Mouse (Mus musculus) heart, postnatal 0 days (tissue): ENCODE results near the gene Cc2d2b. TPM values are rescaled to one million over a fixed set of nuclear protein-coding genes. Genes with fewer than 3 reads are reported as not detected.
A peak's percentile ranks its signal among the peaks of the same experiment; 100 is the strongest.

ENCODE experiments used
- ATAC-seq: fragments of 200-750 bp; cut with Nextera tagmentation; 2 replicates; pipeline ENCODE4 v1.8.0; 2017; ENCODE audit warnings: low read depth, moderate number of reproducible peaks, moderate library complexity; ENCODE audit not compliant: insufficient read depth
- DNase-seq: peaks from one replicate; pipeline ENCODE4 v3.0.0-alpha.2; 2016; ENCODE audit warnings: low spot score
- H3K27ac ChIP-seq: fragments of 300-500 bp; sonication (generic); 2 replicates; pipeline ENCODE4 v1.5.1; 2014; ENCODE audit warnings: low read depth, mild to moderate bottlenecking
- H3K27me3 ChIP-seq: fragments of 300-500 bp; sonication (generic); 2 replicates; pipeline ENCODE4 v1.6.1; 2014; ENCODE audit warnings: low read length, mixed read lengths; ENCODE audit not compliant: control insufficient read depth, insufficient read depth
- H3K36me3 ChIP-seq: fragments of 300-500 bp; sonication (generic); replicated peaks from 2 replicates; pipeline ENCODE4 v1.6.1; 2014; ENCODE audit warnings: low read length, mixed read lengths; ENCODE audit not compliant: control insufficient read depth, insufficient read depth
- H3K4me1 ChIP-seq: fragments of 300-500 bp; sonication (generic); 2 replicates; pipeline ENCODE4 v1.6.1; 2014; ENCODE audit warnings: antibody characterized with exemption; ENCODE audit not compliant: control insufficient read depth, insufficient read depth
- H3K4me2 ChIP-seq: fragments of 300-500 bp; sonication (generic); 2 replicates; pipeline ENCODE4 v1.6.1; 2014; ENCODE audit warnings: low read depth, mild to moderate bottlenecking, low read length, moderate library complexity
- H3K4me3 ChIP-seq: fragments of 300-500 bp; sonication (generic); 2 replicates; pipeline ENCODE4 v1.5.1; 2014; ENCODE audit warnings: low read depth, low read length
- H3K9ac ChIP-seq: fragments of 300-500 bp; sonication (generic); replicated peaks from 2 replicates; pipeline ENCODE4 v1.6.1; 2014; ENCODE audit warnings: low read depth, low read length, mixed read lengths
- H3K9me3 ChIP-seq: fragments of 300-500 bp; sonication (generic); replicated peaks from 2 replicates; pipeline ENCODE4 v1.6.1; 2016; ENCODE audit warnings: low read length; ENCODE audit not compliant: control insufficient read depth
- CTCF ChIP-seq: IDR thresholded peaks from 2 replicates; pipeline ENCODE4 v1.5.1; 2016; ENCODE audit warnings: antibody characterized with exemption, control low read depth, low read depth
- EP300 ChIP-seq: IDR thresholded peaks from 2 replicates; pipeline ENCODE4 v1.6.1; 2016; ENCODE audit warnings: antibody characterized with exemption, low read depth
- WGBS: fragments of 180-500 bp; shearing (Covaris S2); extraction: QIAGEN DNeasy Blood & Tissue Kit; methylation state at CpG from one replicate; pipeline ENCODE4 v1.1.7; 2014; 5-methylcytosine and 5-hydroxymethylcytosine counted together
- polyA plus RNA-seq: library from polyadenylated mRNA; unstranded; fragments of >200 nt; fragmentation: Nextera tagmentation; extraction: Ambion mirVana; gene quantifications from 2 replicates; pipeline ENCODE4 v1.2.1, GENCODE M21; 2015
- total RNA-seq: library from RNA; depleted of rRNA; stranded (reverse); fragments of >200 nt; gene quantifications from 2 replicates; pipeline ENCODE4 v1.2.3, GENCODE M21; 2014; ENCODE audit warnings: low replicate concordance

Cc2d2b gene
- total and polyA plus RNA-seq, 2 experiments from 2014 or later: not detected

GRCm38 (mm10) chr19:40736680-40737512, 11.7 kb upstream of the Cc2d2b start:
- DNase-seq (peak; percentile 90), ATAC-seq (peak; percentile 93)
- no peaks in the 10 kb centered on the region for H3K4me1 ChIP-seq
- peak overlapping the region; percentile 46 for H3K4me2 ChIP-seq
- no peak overlapping the region; the same call in 1 of the 2 replicates for H3K4me3 ChIP-seq
- TF ChIP-seq EP300 (no peak), CTCF (peak; percentile 92)
- 29% methylated on average over 17 of the region's 17 CpGs for WGBS
- no peaks in the 10 kb centered on the region for H3K27me3 ChIP-seq
- no peaks in the 10 kb centered on the region for H3K36me3 ChIP-seq
- H3K27ac ChIP-seq: no peak overlapping the region
- no peaks in the 10 kb centered on the region for H3K9me3 ChIP-seq
- no peak overlapping the region for H3K9ac ChIP-seq

GRCm38 (mm10) chr19:40737613-40738012, 10.9 kb upstream of the Cc2d2b start:
- H3K4me3 ChIP-seq: no peak overlapping the region; the same call in 1 of the 2 replicates
- H3K27me3 ChIP-seq: no peaks in the 10 kb centered on the region
- no peak overlapping the region for H3K27ac ChIP-seq
- H3K36me3 ChIP-seq: no peaks in the 10 kb centered on the region
- no peaks in the 10 kb centered on the region for H3K4me1 ChIP-seq
- 75% methylated on average over 5 of the region's 5 CpGs for WGBS
- peak overlapping the region; percentile 46 for H3K4me2 ChIP-seq
- DNase-seq (no peak), ATAC-seq (no peak)
- no peak overlapping the region for H3K9ac ChIP-seq
- TF ChIP-seq CTCF (no peak), EP300 (no peak)
- H3K9me3 ChIP-seq: no peaks in the 10 kb centered on the region

DNA sequence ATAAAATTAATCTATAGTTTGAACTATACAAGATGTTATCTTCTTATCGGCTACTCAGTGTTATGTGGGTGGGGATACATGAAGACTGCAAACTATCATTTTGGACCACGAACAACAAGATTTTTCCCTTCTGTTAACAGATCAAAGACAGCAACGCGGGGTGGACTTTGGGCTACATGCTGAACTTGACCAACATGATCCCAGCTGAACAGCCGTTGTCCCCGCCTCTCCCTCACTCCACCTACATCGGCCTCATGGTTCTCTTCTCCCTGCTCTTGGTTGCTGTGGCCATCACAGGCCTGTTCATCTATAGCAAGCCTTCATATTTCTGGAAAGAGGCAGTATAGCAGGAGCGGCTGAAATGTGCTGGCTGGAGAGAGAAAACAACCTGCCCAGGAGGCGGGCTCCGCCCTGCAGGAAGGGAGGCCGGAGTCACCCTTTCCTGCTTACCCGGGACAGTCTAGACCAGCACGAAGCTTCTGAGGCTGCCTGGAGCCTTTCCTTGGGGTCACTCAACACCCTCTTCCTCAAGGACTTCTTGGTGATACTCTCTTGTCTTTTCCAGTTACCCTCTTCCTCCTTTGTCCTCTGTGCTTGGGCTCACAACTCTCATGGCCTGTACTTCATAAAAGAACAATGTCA, 9.7 kb upstream of the Cc2d2b start:
- Histone ChIP-seq H3K4me3 (no peak overlapping the region), H3K27ac (peak overlapping the region; percentile 38; the same call in 1 of the 2 replicates)
- WGBS: 73% methylated on average over 13 of the region's 13 CpGs

DNA sequence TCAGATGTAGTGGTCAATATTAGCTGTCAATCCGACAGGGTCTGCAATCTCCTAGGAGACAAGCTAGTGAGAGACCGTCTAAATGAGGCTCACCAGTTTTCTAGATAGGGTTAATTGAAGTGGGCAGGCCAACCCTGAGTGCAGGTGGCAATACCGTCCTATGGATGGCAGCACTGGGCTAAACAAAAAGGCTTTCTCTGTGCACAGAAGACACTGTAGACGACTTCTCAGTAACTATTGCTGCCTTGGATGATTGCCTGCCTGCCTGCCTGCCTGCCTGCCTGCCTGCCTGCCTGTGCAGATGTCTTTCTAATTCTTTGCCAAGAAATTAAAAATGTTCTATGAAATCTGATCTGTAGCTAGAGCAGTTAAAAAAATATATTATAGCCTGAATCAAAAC, 1.9 kb upstream of the Cc2d2b start:
- 40% methylated on average over 4 of the region's 4 CpGs for WGBS

More for the DNA sequence above, 9.7 kb upstream of the Cc2d2b start:
- Histone ChIP-seq H3K27me3 (no peaks in the 10 kb centered on the region), H3K36me3 (no peaks in the 10 kb centered on the region), H3K9me3 (no peaks in the 10 kb centered on the region), H3K4me1 (no peaks in the 10 kb centered on the region), H3K9ac (no peak overlapping the region), H3K4me2 (no peak overlapping the region)
- TF ChIP-seq EP300 (no peak), CTCF (no peak)
- ATAC-seq (no peak), DNase-seq (no peak)

DNA sequence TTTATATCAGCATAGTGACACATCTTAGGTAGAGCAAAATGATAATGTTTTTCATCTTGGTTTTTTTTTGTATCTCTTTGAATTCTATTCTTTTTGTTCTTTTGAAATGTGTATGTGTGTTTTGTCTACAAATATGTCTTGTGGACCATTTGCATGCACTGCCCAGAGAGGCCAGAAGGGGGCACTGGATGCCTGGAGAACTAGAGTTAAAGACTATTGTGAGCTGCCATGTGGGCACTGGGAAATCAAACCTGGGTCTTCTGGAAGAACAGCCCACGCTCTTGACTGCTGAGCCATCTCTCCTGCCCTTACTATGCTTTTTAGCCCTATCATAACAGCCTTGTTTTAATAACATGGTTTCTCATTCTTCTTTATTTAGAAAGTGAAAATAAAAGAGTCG, 5.8 kb downstream of the Cc2d2b start:
- peak; percentile 41 for TF ChIP-seq CTCF
- TF ChIP-seq EP300: no peak
- H3K27me3 ChIP-seq: no peaks in the 10 kb centered on the region
- peaks cover 3% of the 10 kb centered on the region; the same call in 1 of the 2 replicates for H3K9me3 ChIP-seq
- ATAC-seq (no peak), DNase-seq (no peak)
- H3K4me1 ChIP-seq: no peaks in the 10 kb centered on the region
- no peaks in the 10 kb centered on the region for H3K36me3 ChIP-seq
- H3K27ac ChIP-seq: no peak overlapping the region
- no peak overlapping the region for H3K9ac ChIP-seq
- H3K4me2 ChIP-seq: no peak overlapping the region
- no peak overlapping the region for H3K4me3 ChIP-seq
- 77% methylated on average over 2 of the region's 2 CpGs for WGBS

More for the DNA sequence above, 1.9 kb upstream of the Cc2d2b start:
- no peak for DNase-seq
- Histone ChIP-seq H3K27me3 (no peaks in the 10 kb centered on the region), H3K9ac (no peak overlapping the region), H3K27ac (no peak overlapping the region), H3K36me3 (no peaks in the 10 kb centered on the region), H3K4me3 (no peak overlapping the region), H3K4me1 (no peaks in the 10 kb centered on the region), H3K4me2 (no peak overlapping the region), H3K9me3 (no peaks in the 10 kb centered on the region)
- no peak for ATAC-seq
- 0 out of 2 replicates have a peak, but pooled peaks have one; percentile 2 for TF ChIP-seq CTCF
- no peak for TF ChIP-seq EP300
